Mouse (Mus musculus): ENCODE measurements around the gene Slc1a1. TPM values are rescaled to one million over a fixed set of nuclear protein-coding genes. Genes with fewer than 3 reads are reported as not detected.

Slc1a1 gene
- polyA plus RNA-seq, 1 experiment from 2014 or later: 13.2 TPM

DNA sequence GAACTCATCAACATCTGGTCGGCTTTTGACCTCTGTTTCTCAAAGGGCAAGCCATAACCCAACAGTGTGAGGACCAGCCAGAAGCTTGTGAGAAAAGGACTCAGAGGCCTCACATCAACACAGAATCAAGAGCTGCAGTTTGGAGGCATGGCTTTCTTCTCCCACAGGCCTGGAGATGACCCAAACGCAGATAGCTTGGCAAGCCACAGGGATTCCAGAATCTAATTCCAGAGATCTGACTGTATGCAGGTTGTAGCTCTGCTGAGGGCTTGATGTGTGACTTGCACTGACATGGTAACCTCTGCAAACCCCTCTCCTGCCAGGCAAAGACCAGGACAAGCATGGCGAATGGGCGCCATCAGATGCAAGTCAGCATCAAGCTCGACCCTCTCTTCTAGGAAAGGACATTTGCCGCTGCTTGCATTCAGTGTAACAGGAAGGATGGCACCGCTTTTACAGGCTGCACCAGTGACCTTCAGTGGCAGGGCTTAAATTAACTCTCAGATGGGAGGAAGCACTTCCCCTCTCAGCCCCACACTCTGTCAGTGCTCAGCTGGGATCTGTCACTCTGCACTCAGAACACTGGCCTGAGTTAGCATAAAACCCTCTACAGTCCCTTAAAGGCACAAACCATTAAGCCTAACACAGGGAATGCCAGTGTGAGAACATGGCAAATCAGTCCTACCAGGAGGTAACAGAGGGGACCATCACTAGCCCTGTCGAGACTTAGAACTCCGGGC is 105.5 kb downstream of the Slc1a1 start:
- Histone ChIP-seq H3K9me3 (ENCODE audit: low read length) (no peaks in the 10 kb centered on the region), H3K36me3 (ENCODE audit: insufficient read depth, low read length) (no peaks in the 10 kb centered on the region), H3K4me2 (replicated peaks; ENCODE audit: low read depth, low read length) (no peak overlapping the region), H3K4me3 (ENCODE audit: low read depth, low read length) (no peak overlapping the region), H3K4me1 (ENCODE audit: insufficient read depth, low read depth, low read length) (no peaks in the 10 kb centered on the region), H3K27me3 (replicated peaks; ENCODE audit: insufficient read depth, low read length) (no peaks in the 10 kb centered on the region), H3K9ac (replicated peaks; ENCODE audit: low read depth) (no peak overlapping the region), H3K27ac (ENCODE audit: low read length) (peak overlapping the region; percentile 66)
- 46% methylated on average over 9 of the region's 9 CpGs for WGBS
- peak; percentile 96 for ATAC-seq
- TF ChIP-seq EP300 (IDR thresholded peaks at IDR 0.05): no peak
- TF ChIP-seq CTCF (IDR thresholded peaks at IDR 0.05): no peak
- DNase-seq (ENCODE audit: low spot score): peak; percentile 80

- no peak overlapping the region for H3K9ac ChIP-seq (replicated peaks; ENCODE audit: low read depth)
- H3K27ac ChIP-seq (ENCODE audit: low read length): peak overlapping the region; percentile 47
- H3K9me3 ChIP-seq (ENCODE audit: low read length): no peaks in the 10 kb centered on the region
- no peak overlapping the region for H3K4me3 ChIP-seq (ENCODE audit: low read depth, low read length)
- H3K4me2 ChIP-seq (replicated peaks; ENCODE audit: low read depth, low read length): no peak overlapping the region
- no peak for TF ChIP-seq CTCF (IDR thresholded peaks at IDR 0.05)
- no peak for TF ChIP-seq EP300 (IDR thresholded peaks at IDR 0.05)
- H3K27me3 ChIP-seq (replicated peaks; ENCODE audit: insufficient read depth, low read length): no peaks in the 10 kb centered on the region
- DNase-seq (ENCODE audit: low spot score) (peak; percentile 16), ATAC-seq (no peak)
- no peaks in the 10 kb centered on the region for H3K36me3 ChIP-seq (ENCODE audit: insufficient read depth, low read length)
- WGBS: 39% methylated on average over 4 of the region's 4 CpGs
- no peaks in the 10 kb centered on the region for H3K4me1 ChIP-seq (ENCODE audit: insufficient read depth, low read depth, low read length)
These were observed 106.4 kb downstream of the Slc1a1 start for GRCm38 (mm10) chr19:28941271-28941670.

DNA sequence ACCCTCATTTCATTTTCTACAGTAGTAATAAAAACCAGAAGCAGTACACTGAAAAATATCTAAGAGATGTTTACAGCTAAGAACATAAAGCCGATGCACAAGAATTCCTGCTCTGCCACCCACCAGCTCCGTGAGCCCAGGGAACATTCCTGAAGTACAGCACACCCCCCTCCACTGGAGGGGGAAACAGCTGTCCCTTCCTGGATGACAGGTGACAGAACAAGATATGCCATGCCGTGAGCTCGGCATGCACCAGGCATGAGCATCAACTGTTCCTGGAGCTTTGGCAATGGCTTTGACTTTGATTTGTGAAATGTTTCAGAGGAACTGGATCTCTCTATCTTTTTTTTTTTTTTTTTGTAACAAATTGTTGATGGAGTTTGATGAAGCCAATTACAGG is 111.9 kb downstream of the Slc1a1 start:
- DNase-seq (ENCODE audit: low spot score): no peak
- Histone ChIP-seq H3K9me3 (ENCODE audit: low read length) (no peaks in the 10 kb centered on the region), H3K9ac (replicated peaks; ENCODE audit: low read depth) (no peak overlapping the region), H3K36me3 (ENCODE audit: insufficient read depth, low read length) (no peaks in the 10 kb centered on the region), H3K4me1 (ENCODE audit: insufficient read depth, low read depth, low read length) (no peaks in the 10 kb centered on the region), H3K27ac (ENCODE audit: low read length) (no peak overlapping the region), H3K4me2 (replicated peaks; ENCODE audit: low read depth, low read length) (no peak overlapping the region), H3K4me3 (ENCODE audit: low read depth, low read length) (no peak overlapping the region), H3K27me3 (replicated peaks; ENCODE audit: insufficient read depth, low read length) (no peaks in the 10 kb centered on the region)
- no peak for TF ChIP-seq CTCF (IDR thresholded peaks at IDR 0.05)
- TF ChIP-seq EP300 (IDR thresholded peaks at IDR 0.05): no peak
- no peak for ATAC-seq
- 22% methylated on average over 4 of the region's 4 CpGs for whole genome bisulfite sequencing

DNA sequence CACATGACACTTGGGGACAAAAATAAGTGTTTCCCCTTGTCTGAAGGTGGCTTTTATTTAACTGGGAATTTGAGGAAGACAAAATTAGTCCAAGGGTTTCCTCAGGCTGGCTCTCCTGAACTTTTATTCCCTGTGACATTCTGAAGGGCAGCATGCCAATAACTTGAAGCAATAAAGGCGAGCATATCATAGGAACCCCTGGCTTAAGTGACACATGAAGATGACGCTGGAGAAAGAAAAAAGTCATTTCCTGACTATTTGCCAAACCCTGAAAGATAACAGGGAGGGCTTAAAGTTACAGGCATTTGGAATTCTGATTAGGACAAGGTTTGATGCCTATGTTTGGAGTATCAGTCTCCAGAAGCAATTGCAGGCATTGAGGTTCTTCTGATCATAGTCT is 112.5 kb downstream of the Slc1a1 start:
- H3K9me3 ChIP-seq (ENCODE audit: low read length): no peaks in the 10 kb centered on the region
- WGBS: 21% methylated on average over 2 of the region's 2 CpGs
- no peaks in the 10 kb centered on the region for H3K27me3 ChIP-seq (replicated peaks; ENCODE audit: insufficient read depth, low read length)
- H3K27ac ChIP-seq (ENCODE audit: low read length): no peak overlapping the region
- DNase-seq (ENCODE audit: low spot score) (no peak), ATAC-seq (no peak)
- H3K4me3 ChIP-seq (ENCODE audit: low read depth, low read length): no peak overlapping the region
- H3K36me3 ChIP-seq (ENCODE audit: insufficient read depth, low read length): no peaks in the 10 kb centered on the region
- H3K4me1 ChIP-seq (ENCODE audit: insufficient read depth, low read depth, low read length): no peaks in the 10 kb centered on the region
- TF ChIP-seq CTCF (IDR thresholded peaks at IDR 0.05): no peak
- H3K9ac ChIP-seq (replicated peaks; ENCODE audit: low read depth): no peak overlapping the region
- no peak overlapping the region for H3K4me2 ChIP-seq (replicated peaks; ENCODE audit: low read depth, low read length)

DNA sequence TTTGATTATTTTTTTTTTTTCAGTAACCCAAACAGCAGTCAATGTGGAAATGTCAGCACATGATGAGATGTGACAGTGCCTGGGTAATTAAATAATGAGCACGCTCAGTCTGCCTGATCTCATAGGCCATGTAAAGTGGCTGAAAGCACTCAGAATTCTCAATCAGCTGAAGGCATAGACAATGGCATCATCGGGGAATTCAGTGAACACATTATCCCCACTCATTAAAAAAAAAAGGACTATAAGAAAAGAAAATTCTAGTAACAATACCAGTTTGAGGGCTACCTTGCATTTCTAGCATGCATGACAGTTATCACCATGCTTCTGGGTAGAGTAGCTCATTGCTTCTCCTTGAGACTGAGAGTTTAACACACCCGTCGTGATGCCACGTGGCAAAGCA is 116.4 kb downstream of the Slc1a1 start:
- Histone ChIP-seq H3K9me3 (ENCODE audit: low read length) (no peaks in the 10 kb centered on the region), H3K9ac (replicated peaks; ENCODE audit: low read depth) (no peak overlapping the region), H3K36me3 (ENCODE audit: insufficient read depth, low read length) (no peaks in the 10 kb centered on the region), H3K4me2 (replicated peaks; ENCODE audit: low read depth, low read length) (no peak overlapping the region), H3K4me1 (ENCODE audit: insufficient read depth, low read depth, low read length) (no peaks in the 10 kb centered on the region), H3K27ac (ENCODE audit: low read length) (no peak overlapping the region), H3K4me3 (ENCODE audit: low read depth, low read length) (no peak overlapping the region), H3K27me3 (replicated peaks; ENCODE audit: insufficient read depth, low read length) (no peaks in the 10 kb centered on the region)
- 75% methylated on average over 5 of the region's 5 CpGs for WGBS
- TF ChIP-seq CTCF (IDR thresholded peaks at IDR 0.05): no peak
- no peak for TF ChIP-seq EP300 (IDR thresholded peaks at IDR 0.05)
- no peak for DNase-seq (ENCODE audit: low spot score)
- ATAC-seq: no peak

GRCm38 (mm10) chr19:28963113-28963512 is 128.3 kb downstream of the Slc1a1 start:
- no peaks in the 10 kb centered on the region for H3K9me3 ChIP-seq (ENCODE audit: low read length)
- H3K27ac ChIP-seq (ENCODE audit: low read length): peak overlapping the region; percentile 85
- peak; percentile 85 for DNase-seq (ENCODE audit: low spot score)
- H3K4me2 ChIP-seq (replicated peaks; ENCODE audit: low read depth, low read length): peak overlapping the region; percentile 90
- 50% methylated on average over 3 of the region's 3 CpGs for WGBS
- no peaks in the 10 kb centered on the region for H3K27me3 ChIP-seq (replicated peaks; ENCODE audit: insufficient read depth, low read length)
- H3K9ac ChIP-seq (replicated peaks; ENCODE audit: low read depth): peak overlapping the region; percentile 82; the same call in 1 of the 2 replicates
- H3K4me1 ChIP-seq (ENCODE audit: insufficient read depth, low read depth, low read length): peaks cover 13% of the 10 kb centered on the region; the same call in 1 of the 2 replicates
- no peaks in the 10 kb centered on the region for H3K36me3 ChIP-seq (ENCODE audit: insufficient read depth, low read length)
- ATAC-seq: peak; percentile 21
- H3K4me3 ChIP-seq (ENCODE audit: low read depth, low read length): peak overlapping the region; percentile 95; the same call in 1 of the 2 replicates
- TF ChIP-seq CTCF (IDR thresholded peaks at IDR 0.05): 0 out of 2 replicates have a peak, but pooled peaks have one; percentile 4
- no peak for TF ChIP-seq EP300 (IDR thresholded peaks at IDR 0.05)

All from lung, postnatal 0 days (tissue).